Mouse (Mus musculus): ENCODE results near the gene Arid3c.
"Not testable (repeated sequence)": the region's sequence is repeated elsewhere in the genome, so short reads cannot be mapped to it uniquely, and the experiment has no call there.

The Arid3c gene

DNA sequence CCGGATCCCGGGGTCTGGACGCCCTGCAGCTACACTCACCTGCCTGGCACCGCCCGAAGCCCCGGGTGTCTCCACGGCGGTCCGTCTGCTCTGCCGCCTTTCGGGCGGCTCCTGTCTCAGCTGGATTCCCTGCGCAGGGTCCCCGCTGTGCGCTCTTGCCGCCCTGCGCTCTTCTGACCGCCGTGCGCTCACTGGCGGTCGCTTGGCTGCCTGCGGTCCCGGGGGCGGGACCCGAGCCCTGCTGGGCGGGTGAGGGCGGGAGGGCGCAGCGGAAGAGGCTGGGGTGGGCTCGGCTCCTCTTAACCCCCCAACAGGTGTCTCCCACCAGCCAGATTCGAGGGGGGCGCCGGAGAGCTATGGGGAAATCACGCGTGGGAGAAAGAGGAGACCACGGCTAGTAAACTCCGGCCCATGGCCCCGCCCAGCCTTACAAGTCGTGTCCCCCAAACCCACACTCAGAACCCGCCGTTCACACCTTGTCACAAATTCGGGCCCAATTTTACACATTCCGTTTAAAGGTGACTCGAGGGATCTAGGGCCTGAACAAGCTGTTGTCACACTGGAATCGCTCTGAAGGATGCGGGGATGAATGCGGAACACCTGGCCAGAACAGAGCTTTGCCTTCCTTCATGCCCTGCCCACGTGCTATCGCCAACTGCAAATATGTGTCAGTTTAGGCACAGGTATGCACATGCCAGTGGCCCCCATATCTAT lies at the start of gene Arid3c:
TSS of gene Arid3c (minus strand) at position 91 of the 714 bp plus-strand sequence.
- DNase-seq (ENCODE audit: low spot score) = no peak

GRCm38 (mm10) chr4:41775840-41776239 lies 44.9 kb upstream of the Arid3c start:
- not testable (repeated sequence) for DNase-seq (ENCODE audit: low spot score)

DNA sequence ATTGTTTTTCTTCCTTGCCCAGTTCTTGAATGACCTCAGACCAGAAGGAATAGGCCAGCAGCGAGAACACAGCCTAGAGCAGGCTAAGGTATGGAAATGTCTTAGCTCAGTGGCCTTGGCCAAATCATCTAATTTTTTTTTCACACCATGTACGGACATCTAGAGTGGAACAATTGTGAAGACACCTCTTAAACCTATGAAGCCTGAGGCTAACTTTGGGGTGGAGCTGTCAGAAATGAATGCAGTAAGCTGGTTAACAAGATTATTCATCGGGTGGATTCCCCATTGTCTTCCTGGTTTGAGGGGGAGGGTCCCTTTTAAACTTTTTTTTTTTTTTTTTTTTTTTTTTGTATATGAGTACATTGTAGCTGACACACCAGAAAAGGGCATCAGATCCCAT lies 43.6 kb upstream of the Arid3c start:
- DNase-seq (ENCODE audit: low spot score) = not testable (repeated sequence)

GRCm38 (mm10) chr4:41774002-41774401 lies 43.1 kb upstream of the Arid3c start, which contains the start of gene Ccl27a:
Gene Ccl27a, minus strand, starts transcription at chr4:41774247.
- not testable (repeated sequence) for DNase-seq (ENCODE audit: low spot score)

GRCm38 (mm10) chr4:41773502-41773901 lies 42.6 kb upstream of the Arid3c start:
- DNase-seq (ENCODE audit: low spot score) = not testable (repeated sequence)

GRCm38 (mm10) chr4:41772946-41773345 lies 42.0 kb upstream of the Arid3c start:
- DNase-seq (ENCODE audit: low spot score) = not testable (repeated sequence)

DNA sequence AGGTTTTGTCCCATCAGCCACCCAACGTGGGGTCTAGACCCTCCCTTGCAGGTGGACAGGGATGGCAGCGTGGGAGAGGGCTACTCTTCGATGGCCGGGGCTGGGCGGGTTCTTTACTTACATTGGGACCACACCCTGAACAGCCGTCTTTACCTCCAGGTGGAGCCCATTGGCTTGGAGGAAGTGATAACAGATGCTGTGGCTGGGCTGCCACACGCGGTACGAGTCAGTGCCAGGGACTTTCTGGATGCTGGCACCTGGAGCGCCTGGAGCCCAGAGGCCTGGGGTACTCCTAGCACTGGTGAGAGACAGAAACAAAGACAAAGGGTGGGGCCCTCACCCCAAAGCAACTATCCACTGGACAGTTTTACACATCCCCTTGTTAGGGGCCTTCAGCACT lies 36.4 kb upstream of the Arid3c start:
- not testable (repeated sequence) for DNase-seq (ENCODE audit: low spot score)

DNA sequence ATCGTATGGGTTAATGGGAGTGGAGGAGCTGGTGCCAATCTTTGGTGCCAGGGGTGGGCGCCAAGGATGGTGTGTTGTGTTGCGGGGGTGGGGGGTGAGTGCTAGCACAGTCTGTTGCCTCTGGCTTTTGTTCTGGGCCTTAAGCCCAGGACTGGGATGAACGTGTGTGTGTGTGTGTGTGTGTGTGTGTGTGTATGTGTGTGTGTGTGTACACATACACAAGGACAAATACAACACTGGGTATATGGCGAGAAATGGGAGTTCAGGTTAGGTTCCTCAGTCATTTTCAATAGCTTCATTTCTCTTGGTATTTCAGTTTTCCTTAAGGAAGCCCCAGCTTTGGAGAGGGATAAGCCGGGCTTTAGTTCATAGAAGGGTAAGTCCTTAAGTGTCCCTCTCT lies 32.2 kb upstream of the Arid3c start:
- not testable (repeated sequence) for DNase-seq (ENCODE audit: low spot score)

- not testable (repeated sequence) for DNase-seq (ENCODE audit: low spot score)
Observed at GRCm38 (mm10) chr4:41762688-41763114, 31.8 kb upstream of the Arid3c start.

- DNase-seq (ENCODE audit: low spot score) = no peak
Observed at GRCm38 (mm10) chr4:41762099-41762687, 31.3 kb upstream of the Arid3c start.

GRCm38 (mm10) chr4:41761680-41762079 lies 30.7 kb upstream of the Arid3c start:
- DNase-seq (ENCODE audit: low spot score) = no peak

- no peak for DNase-seq (ENCODE audit: low spot score)
Observed at GRCm38 (mm10) chr4:41760911-41761310, 30.0 kb upstream of the Arid3c start.

DNA sequence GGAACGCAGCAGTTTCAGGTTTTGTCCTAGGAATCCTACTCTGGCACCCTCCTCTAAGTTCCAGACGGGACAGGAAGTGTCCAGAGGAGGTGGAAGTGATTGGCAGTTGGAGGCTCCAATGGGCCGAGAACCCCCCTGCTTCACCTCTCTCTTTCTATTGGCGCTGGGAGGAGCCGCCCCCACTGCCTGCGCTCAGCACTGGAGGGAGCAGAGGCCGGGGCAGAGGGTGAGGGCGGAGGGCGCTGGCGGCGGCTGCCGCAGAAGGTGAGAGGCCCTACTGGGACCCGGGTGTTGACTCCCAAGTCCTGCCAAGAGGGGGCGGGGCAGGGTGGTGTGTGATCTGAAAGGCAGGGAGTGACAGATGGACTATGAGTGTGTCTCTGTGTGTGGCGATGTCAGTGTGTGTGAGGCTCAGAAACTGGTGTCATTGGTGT lies 29.4 kb upstream of the Arid3c start:
- no peak for DNase-seq (ENCODE audit: low spot score)

- DNase-seq (ENCODE audit: low spot score) = no peak
Observed at GRCm38 (mm10) chr4:41759656-41760287, 28.8 kb upstream of the Arid3c start.

GRCm38 (mm10) chr4:41759206-41759605 lies 28.3 kb upstream of the Arid3c start:
- DNase-seq (ENCODE audit: low spot score) = no peak

GRCm38 (mm10) chr4:41758701-41759100 lies 27.8 kb upstream of the Arid3c start:
- DNase-seq (ENCODE audit: low spot score) = no peak

DNA sequence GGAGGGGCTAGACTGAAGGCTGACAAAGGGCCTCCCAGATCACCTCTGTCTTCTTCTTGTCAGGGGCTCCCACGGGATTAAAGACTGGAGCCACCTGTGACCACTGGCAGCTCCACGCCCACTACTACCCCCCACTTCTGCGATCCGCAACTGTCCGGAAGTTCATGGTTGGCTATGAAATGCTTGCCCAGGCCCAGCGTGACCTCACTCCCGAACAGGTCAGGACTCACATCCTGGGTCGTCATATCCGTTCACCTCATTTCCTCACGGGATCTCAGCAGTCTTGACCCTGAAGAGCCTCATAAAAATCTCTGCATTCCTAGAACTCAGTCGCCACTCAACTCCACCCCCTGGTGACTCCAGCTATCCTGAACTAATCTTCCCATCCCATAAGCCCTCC lies 27.1 kb upstream of the Arid3c start:
- no peak for DNase-seq (ENCODE audit: low spot score)

- no peak for DNase-seq (ENCODE audit: low spot score)
Observed at GRCm38 (mm10) chr4:41757321-41757720, 26.4 kb upstream of the Arid3c start.

- no peak for DNase-seq (ENCODE audit: low spot score)
Observed at GRCm38 (mm10) chr4:41756440-41756839, 25.5 kb upstream of the Arid3c start.

DNA sequence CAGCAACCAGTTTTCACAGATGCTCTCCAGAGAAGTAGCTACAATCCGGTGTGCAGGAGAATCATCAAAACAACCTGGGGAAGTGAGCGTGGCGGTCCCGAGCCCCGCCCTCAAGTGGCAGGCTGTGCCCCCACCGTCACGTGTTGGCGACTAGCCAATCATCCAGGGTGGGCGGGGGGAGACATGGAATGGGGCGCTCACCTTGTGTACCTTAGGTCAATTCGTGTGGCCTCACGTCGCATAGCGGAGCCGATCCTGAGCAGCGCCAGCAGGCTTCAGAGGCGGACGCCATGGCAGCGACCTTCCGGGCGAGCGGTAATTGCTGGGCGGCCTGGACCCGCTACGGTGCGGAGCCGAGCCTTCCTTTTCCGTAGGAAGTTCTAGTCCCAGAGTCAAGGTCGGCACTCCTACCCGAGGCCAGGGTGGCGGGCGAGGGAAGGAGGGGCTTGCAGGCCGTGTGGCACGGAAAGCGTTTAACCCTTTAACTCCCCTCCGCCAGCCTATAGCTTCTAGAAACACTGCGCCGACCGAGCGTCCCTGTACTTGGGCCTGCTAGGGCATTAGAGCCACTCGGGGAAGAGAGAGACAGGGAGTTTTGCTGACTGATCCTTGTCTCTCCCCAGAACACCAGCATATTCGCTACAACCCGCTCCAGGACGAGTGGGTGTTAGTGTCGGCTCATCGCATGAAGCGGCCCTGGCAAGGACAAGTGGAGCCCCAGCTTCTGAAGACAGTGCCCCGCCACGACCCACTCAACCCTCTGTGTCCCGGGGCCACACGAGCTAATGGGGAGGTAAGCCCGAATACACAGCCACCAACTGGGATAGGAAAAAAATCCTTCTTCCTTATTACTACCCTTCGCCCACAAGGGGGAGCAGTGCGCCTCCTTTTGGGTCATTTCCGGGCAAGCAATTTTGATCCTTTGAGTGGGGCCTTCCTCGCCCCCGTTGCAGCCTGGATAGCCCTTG lies 24.7 kb upstream of the Arid3c start, which contains the start of gene Sigmar1:
TSS of gene Sigmar1 (minus strand) at position 820 of the 968 bp plus-strand sequence.
- peak; percentile 66 for DNase-seq (ENCODE audit: low spot score)

GRCm38 (mm10) chr4:41754797-41755337 lies 23.9 kb upstream of the Arid3c start, which contains the start of gene Galt:
Gene Galt, plus strand, starts transcription at chr4:41755228.
- DNase-seq (ENCODE audit: low spot score) = no peak

Data from layer of hippocampus, adult 9-10 months (tissue).